Mouse (Mus musculus) limb, embryonic 14.5 days (tissue): ENCODE results near the gene Tprg. TPM values are rescaled to one million over a fixed set of nuclear protein-coding genes. Genes with fewer than 3 reads are reported as not detected.

Experiments
- ATAC-seq: fragments of 200-750 bp; cut with Nextera tagmentation; 2 replicates; pipeline ENCODE4 v1.8.0; 2017; ENCODE audit warnings: low read depth, moderate number of reproducible peaks, moderate TSS enrichment; ENCODE audit not compliant: low FRiP score
- DNase-seq: peaks from one replicate; pipeline ENCODE4 v3.0.0-alpha.2; 2015; ENCODE audit warnings: low spot score
- H3K27ac ChIP-seq: fragments of 300-500 bp; sonication (generic); replicated peaks from 2 replicates; pipeline ENCODE4 v1.5.1; 2014; ENCODE audit warnings: low read depth, mild to moderate bottlenecking, low read length, moderate library complexity, mixed read lengths
- H3K27me3 ChIP-seq: fragments of 300-500 bp; sonication (generic); 2 replicates; pipeline ENCODE4 v1.6.1; 2014; ENCODE audit warnings: low read length, mixed read lengths; ENCODE audit not compliant: control insufficient read depth, insufficient read depth
- H3K36me3 ChIP-seq: fragments of 300-500 bp; sonication (generic); 2 replicates; pipeline ENCODE4 v1.6.1; 2014; ENCODE audit warnings: mild to moderate bottlenecking, low read length, moderate library complexity, mixed read lengths; ENCODE audit not compliant: control insufficient read depth, insufficient read depth
- H3K4me1 ChIP-seq: fragments of 300-500 bp; sonication (generic); 2 replicates; pipeline ENCODE4 v1.6.1; 2014; ENCODE audit warnings: antibody characterized with exemption, low read length, mixed read lengths; ENCODE audit not compliant: control insufficient read depth, insufficient read depth
- H3K4me2 ChIP-seq: fragments of 300-500 bp; sonication (generic); replicated peaks from 2 replicates; pipeline ENCODE4 v1.6.1; 2014; ENCODE audit warnings: low read depth, mild to moderate bottlenecking, low read length, moderate library complexity; ENCODE audit not compliant: severe bottlenecking
- H3K4me3 ChIP-seq: fragments of 300-500 bp; sonication (generic); replicated peaks from 2 replicates; pipeline ENCODE4 v1.5.1; 2014; ENCODE audit warnings: low read length
- H3K9ac ChIP-seq: fragments of 300-500 bp; sonication (generic); 2 replicates; pipeline ENCODE4 v1.6.1; 2014; ENCODE audit warnings: mild to moderate bottlenecking, low read depth, low read length, moderate library complexity; ENCODE audit not compliant: severe bottlenecking
- H3K9me3 ChIP-seq: fragments of 300-500 bp; sonication (generic); 2 replicates; pipeline ENCODE4 v1.6.1; 2016; ENCODE audit warnings: low read length; ENCODE audit not compliant: control insufficient read depth
- POLR2A ChIP-seq: fragments of 200-500 bp; IDR thresholded peaks from 2 replicates; pipeline ENCODE4 v1.8.0; 2012; ENCODE audit warnings: inconsistent platforms, mild to moderate bottlenecking, moderate library complexity, borderline replicate concordance; ENCODE audit not compliant: insufficient read depth, insufficient read length; ENCODE audit errors: extremely low read depth
- WGBS: fragments of 180-500 bp; shearing (Covaris S2); extraction: QIAGEN DNeasy Blood & Tissue Kit; methylation state at CpG from one replicate; pipeline ENCODE4 v1.1.7; 2014; 5-methylcytosine and 5-hydroxymethylcytosine counted together
- polyA plus RNA-seq, 2 experiments: library from polyadenylated mRNA; depleted of rRNA in 1 of 2; stranded (reverse) in 1 of 2; unstranded in 1 of 2; fragments of >200 nt; fragmentation: Nextera tagmentation in 1 of 2; extraction: Ambion mirVana in 1 of 2; gene quantifications; 2 replicates each; pipeline versions ENCODE4 v1.2.1 to v1.2.3; 2012 to 2014

Tprg gene
- polyA plus RNA-seq, 2 experiments, result 1.1 to 4.3 TPM

DNA sequence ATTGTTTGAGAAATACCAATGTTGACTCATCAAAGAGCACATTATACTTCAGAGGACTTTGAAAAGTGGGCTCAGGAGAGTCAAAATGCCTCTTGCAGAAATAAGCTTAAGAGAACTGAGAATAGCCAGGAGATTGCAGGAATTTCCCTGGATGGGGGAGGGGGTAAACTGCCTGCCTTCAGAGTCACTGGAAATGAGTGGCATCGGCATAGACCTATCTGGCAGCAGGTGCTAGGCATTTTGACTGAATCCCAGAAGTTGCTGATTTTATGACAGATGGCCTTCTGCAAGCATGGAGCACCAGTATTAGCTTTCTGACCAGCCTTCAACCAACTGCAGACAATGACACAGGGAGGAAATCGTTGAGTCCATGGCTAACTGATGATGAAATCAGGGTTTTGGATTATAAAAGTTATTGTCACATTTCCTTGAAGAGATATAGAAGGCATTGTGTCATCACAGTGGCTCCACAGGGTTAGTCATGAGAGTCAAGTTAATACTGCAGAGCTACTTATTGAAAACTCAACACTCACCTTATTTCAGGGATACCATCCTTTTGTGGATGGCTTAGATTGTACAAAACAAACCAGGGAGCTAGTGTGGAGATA, 39.1 kb downstream of the Tprg start:
- no peak overlapping the region for H3K4me3 ChIP-seq
- H3K9ac ChIP-seq, result no peak overlapping the region
- no peak for ATAC-seq
- no peaks in the 10 kb centered on the region for H3K27me3 ChIP-seq
- H3K4me1 ChIP-seq, result no peaks in the 10 kb centered on the region
- H3K36me3 ChIP-seq, result no peaks in the 10 kb centered on the region
- 85% methylated on average over 2 of the region's 2 CpGs for WGBS
- H3K9me3 ChIP-seq, result no peaks in the 10 kb centered on the region
- no peak overlapping the region for H3K27ac ChIP-seq
- H3K4me2 ChIP-seq, result no peak overlapping the region
- TF ChIP-seq POLR2A, result no peak
- no peak for DNase-seq

DNA sequence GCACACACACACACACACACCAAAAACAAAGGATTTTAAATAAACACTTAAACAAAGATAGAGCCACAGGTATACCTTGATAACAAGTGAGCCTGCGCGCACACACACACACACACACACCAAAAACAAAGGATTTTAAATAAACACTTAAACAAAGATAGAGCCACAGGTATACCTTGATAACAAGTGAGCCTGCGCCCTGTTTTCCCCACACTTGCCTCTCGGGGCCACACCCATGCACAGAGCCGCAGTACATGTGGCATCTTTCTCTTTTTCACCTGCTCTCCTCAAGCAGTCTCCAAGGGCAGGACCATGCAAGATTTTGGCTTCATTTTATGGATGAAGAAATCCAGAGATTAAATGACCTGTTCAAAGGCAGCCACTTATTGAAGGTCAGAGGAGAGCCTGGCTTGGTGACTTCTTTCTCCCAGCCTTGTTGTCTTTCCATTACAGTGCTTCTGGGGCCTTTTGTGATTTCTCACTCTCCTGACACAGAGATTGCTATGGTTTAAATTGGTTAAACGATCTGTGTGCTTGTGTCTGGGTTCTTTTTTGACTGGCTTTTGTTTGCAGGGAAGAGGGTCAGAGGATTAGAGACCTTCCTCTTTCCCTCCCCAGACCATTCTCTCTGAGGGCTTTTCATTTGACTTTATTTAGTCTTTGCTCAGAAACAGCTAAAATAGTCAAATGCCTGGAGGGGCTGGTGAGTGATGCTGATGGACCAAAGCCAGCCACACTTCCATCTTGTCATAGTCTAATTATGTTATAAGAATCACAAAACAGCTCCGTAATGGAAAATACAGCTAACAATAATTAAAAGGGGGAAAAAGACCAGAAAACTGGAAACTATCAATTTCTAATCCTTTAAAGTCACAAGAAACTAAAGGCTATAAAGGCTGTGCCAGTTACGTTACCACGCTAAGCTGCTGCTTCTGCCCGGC, 46.9 kb downstream of the Tprg start:
- no peak overlapping the region for H3K9ac ChIP-seq
- WGBS, result 75% methylated on average over 10 of the region's 10 CpGs
- H3K4me1 ChIP-seq, result no peaks in the 10 kb centered on the region
- no peak overlapping the region for H3K4me3 ChIP-seq
- no peaks in the 10 kb centered on the region for H3K9me3 ChIP-seq
- no peak for TF ChIP-seq POLR2A
- ATAC-seq (no peak), DNase-seq (no peak)
- no peaks in the 10 kb centered on the region for H3K36me3 ChIP-seq
- H3K4me2 ChIP-seq, result no peak overlapping the region
- H3K27me3 ChIP-seq, result no peaks in the 10 kb centered on the region
- H3K27ac ChIP-seq, result no peak overlapping the region

DNA sequence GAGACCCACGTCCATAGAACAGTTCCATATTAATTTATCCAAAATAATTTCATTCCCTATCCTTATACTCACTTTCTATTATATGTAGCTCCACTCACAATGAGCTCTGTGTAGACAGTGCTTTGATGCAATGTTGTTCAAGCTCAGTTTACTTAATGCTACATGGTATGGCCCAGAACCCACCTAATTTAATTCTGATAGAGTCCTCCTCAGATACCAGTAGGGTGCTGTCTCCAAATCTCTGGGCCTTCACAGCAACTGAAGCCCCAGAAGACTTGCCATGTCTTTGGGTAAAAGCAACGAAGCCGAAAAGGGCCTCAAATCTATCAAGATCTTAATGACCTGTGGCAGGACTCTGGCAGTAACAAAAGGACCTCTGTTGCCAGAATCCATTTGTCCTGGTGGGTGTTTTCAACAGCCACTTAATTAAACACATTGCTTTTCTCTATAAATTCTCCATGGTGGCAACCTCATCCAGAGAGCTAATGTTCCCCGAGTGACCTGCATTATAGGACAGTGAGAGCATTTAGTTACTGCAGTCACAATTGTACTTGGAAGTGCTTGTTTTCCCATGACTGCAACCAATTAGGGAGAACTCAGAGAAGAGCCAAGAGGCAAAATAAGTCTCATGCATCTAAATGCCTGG, 48.6 kb downstream of the Tprg start:
- no peaks in the 10 kb centered on the region for H3K27me3 ChIP-seq
- TF ChIP-seq POLR2A, result no peak
- DNase-seq (no peak), ATAC-seq (no peak)
- no peaks in the 10 kb centered on the region for H3K4me1 ChIP-seq
- H3K4me3 ChIP-seq, result no peak overlapping the region
- no peak overlapping the region for H3K27ac ChIP-seq
- no peak overlapping the region for H3K9ac ChIP-seq
- no peaks in the 10 kb centered on the region for H3K9me3 ChIP-seq
- H3K36me3 ChIP-seq, result no peaks in the 10 kb centered on the region
- no peak overlapping the region for H3K4me2 ChIP-seq
- WGBS, result 29% methylated on average over 4 of the region's 4 CpGs

DNA sequence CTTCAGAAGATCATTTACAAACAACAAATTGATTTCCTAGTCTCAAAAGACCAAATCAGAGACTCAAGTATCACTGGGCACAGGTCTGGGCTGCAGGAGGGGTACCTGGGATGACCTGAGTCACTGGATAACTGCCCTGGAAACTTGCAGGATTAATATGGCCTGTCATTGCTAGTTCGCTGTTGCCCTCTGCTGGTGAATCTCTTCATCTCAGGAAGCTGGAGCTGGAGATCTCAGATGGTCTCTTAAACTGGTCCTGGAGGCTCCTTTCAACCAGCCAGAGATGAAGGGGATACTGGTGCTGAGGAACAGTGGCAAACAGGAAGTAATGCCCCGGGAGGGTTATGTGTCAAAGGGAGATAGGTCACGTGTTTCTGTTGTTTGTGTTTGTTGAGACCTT, 63.0 kb downstream of the Tprg start:
- no peak overlapping the region for H3K4me3 ChIP-seq
- peak; percentile 79 for DNase-seq
- no peak overlapping the region for H3K9ac ChIP-seq
- 3% methylated on average over 3 of the region's 3 CpGs for WGBS
- no peaks in the 10 kb centered on the region for H3K27me3 ChIP-seq
- H3K4me1 ChIP-seq, result no peaks in the 10 kb centered on the region
- H3K4me2 ChIP-seq, result no peak overlapping the region
- no peak for TF ChIP-seq POLR2A
- no peaks in the 10 kb centered on the region for H3K36me3 ChIP-seq
- no peak overlapping the region for H3K27ac ChIP-seq
- ATAC-seq, result 0 out of 2 replicates have a peak, but pooled peaks have one; percentile 6
- H3K9me3 ChIP-seq, result no peaks in the 10 kb centered on the region

DNA sequence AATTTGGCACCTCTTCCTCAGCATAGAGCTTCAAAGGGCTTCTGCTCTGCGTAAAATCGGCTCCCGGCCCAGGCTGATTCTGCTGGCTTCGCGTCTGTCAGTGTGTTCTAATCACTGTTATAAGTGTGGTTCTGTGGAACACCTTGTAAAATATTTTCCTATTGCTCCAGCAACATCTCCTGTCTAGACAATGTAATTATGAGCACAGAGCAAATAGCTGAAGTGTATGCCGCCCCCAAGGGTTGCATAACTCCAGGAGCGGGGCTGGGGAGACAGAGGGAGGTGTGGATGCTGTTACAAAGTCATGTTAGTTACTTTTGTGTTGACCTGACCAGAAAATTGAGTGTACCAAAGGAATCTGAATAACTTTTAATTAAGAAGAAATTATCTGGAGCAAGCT, 81.2 kb downstream of the Tprg start:
- Histone ChIP-seq H3K27ac (no peak overlapping the region), H3K36me3 (no peaks in the 10 kb centered on the region), H3K9me3 (no peaks in the 10 kb centered on the region), H3K27me3 (no peaks in the 10 kb centered on the region), H3K9ac (no peak overlapping the region), H3K4me2 (no peak overlapping the region), H3K4me3 (no peak overlapping the region), H3K4me1 (no peaks in the 10 kb centered on the region)
- 36% methylated on average over 7 of the region's 7 CpGs for WGBS
- TF ChIP-seq POLR2A, result no peak
- DNase-seq (no peak), ATAC-seq (no peak)
